Mouse (Mus musculus) frontal cortex, adult (tissue): Measurements from ENCODE around the gene Cdh8.

ENCODE experiments used
- ATAC-seq: cut with Nextera tagmentation; 2 replicates; pipeline ENCODE4 v1.9.2; 2017; ENCODE audit warnings: mild to moderate bottlenecking, moderate library complexity, mixed read lengths; ENCODE audit not compliant: low TSS enrichment

The Cdh8 gene

DNA sequence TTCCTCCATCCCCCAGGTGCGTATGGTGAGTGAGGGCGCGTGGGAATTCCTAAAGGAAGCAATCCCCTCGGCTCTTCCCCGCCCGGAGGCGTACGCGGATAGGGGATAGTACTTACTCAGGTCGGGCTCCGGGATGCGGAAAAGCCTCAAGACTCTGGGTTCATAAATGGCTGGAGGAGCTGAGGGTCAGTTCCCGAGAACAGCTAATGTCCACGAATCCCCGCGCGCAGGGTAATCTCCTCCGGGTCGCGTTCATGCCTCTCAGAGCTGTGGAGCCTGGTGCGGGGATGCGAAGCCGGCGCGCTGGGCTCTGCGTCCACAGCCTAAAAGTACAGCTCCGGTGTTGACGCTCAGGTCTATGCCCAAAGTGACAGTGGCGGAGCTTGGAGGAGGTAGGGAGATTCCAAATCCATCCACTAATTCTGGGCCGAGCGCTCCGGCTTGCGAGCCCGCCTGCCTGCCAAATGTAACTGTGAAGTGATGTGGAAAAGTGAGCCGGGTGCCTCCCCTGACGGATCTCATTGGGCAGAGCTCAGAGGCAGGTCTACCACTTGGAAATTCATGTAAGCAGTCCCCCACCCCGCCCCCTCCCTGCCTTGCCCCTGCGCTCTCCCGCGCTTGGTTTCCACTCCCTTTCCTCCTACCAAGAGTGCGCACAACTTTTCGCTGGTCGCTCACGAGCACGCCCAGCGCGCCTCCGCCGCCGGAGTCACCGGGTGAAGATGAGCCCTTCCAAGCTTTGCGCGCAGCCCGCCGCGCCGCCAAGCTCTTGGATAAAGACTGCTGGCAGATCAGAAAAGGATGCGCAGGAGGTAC lies at the start of gene Cdh8:
Cdh8 (minus strand) TSS at position 506 of the 816 bp plus-strand sequence.
- peak; percentile 63 for ATAC-seq

GRCm38 (mm10) chr8:99446506-99446905 lies 30.2 kb upstream of the Cdh8 start:
- ATAC-seq = no peak

- ATAC-seq = no peak
Observed at GRCm38 (mm10) chr8:99425901-99426300, 9.6 kb upstream of the Cdh8 start.

DNA sequence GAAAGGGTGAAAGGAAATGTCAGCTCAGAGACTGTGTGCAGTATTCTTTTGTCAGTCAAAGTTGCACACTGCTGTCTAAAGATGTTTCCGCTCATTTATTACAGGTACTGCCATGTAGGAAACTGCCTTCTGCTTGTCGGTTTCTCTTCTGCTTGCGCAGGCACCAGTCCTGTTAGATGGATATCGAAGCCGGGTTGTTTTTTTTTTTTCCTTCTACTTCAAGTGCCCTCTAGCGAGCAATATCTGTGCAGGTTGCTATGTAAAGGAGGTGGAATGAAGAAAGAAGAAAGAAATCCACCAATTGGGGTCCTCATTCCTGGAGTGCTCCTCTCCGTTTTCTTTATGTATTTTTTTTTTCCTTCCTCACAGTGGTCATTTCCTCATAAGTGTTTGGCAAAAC lies 5.2 kb upstream of the Cdh8 start:
- peak; percentile 93 for ATAC-seq

DNA sequence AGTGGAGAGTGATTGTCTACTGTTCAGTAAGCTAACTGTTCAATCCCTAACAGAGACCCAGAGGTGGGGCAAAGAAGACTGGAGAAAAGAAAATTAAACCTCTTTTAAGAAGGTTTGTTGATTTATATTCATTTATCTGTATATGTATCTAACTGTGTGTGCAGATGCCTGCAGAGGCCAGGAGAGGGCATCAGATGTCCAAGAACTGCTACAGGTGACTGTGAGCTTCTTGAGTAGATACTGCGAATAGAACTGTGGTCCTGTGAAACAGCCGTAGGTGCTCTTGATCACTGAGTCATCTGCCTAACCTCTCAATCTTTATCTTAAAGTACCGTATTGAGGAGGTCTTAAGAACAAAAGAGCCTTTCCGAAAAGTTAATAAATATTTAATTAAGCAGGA lies 3.5 kb upstream of the Cdh8 start:
- ATAC-seq = no peak

- no peak for ATAC-seq
Observed at GRCm38 (mm10) chr8:99417456-99417855, 1.2 kb upstream of the Cdh8 start.

- ATAC-seq = peak; percentile 43
Observed at GRCm38 (mm10) chr8:99415076-99415965, 950 bp downstream of the Cdh8 start.

DNA sequence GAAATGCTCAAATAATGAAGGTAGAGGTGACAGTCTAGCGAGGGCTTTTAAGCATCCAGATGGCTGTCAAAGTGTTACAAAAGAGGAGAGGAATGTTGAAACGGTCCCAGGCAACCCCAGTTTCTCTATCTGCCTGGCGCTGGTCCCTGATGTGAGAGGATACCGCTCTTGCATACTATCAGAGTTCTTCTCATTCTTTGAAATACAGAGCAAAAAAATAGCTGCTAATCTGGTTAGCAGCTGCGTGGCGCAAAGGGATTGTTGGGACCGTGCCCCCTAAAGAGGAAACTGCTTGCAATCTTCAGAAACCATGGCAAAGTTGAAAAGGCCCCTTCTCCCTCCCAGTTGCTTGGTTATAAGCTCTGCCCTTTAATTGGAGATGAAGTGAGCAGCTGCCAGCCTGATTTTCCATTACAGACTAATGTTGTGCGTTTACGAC lies 1.8 kb downstream of the Cdh8 start:
- ATAC-seq = peak; percentile 20

DNA sequence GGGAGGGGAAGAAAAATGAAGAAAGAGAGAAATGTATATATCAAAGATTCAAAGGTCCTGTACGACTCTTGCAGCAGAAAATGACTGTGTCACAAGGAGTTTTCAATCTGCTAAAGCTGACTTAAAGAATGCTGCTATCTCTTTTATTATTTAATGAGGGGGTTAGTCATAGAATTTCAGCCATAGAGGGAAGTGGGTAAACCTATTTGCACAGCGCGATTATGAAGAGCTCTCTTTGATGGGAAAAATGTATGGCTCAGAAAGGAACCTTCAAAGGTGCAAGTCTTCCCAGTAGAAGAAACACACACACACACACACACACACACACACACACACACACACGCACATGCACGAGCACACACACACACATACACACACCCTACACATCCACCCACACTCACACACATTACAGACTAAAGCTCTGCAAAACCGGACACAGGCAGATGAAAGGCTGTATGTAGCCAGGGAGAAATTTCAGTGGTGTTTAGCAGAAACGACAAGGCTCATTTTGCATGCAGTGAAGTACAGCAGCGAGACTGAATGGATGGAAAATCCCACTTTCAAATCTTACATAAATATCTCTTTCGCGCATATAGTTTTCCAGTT lies 2.3 kb downstream of the Cdh8 start:
- ATAC-seq = peak; percentile 25

DNA sequence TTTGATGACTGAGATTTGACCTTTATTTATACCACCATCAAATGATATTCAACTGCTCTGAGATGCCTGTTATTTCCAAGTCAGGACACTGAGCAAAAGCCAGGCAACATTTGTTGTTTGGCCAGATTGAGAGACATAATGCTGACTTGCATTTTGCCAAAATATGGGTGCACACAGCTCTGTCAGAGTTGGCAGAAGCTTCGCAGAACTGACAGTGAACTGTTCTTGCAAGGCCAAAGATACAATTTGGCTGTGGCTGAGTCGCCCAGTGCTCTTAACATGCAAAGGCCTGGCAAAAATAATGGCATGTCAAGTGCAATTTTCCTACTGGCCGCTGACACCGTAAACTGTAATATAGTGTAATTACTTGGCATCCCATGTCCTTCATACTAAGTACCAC lies 22.4 kb downstream of the Cdh8 start:
- ATAC-seq = no peak; the same call in 1 of the 2 replicates

GRCm38 (mm10) chr8:99370104-99370503 lies 46.2 kb downstream of the Cdh8 start:
- ATAC-seq = peak; percentile 97

- ATAC-seq = no peak
Observed at GRCm38 (mm10) chr8:99369166-99369565, 47.1 kb downstream of the Cdh8 start.

- ATAC-seq = no peak
Observed at GRCm38 (mm10) chr8:99368449-99368848, 47.8 kb downstream of the Cdh8 start.

DNA sequence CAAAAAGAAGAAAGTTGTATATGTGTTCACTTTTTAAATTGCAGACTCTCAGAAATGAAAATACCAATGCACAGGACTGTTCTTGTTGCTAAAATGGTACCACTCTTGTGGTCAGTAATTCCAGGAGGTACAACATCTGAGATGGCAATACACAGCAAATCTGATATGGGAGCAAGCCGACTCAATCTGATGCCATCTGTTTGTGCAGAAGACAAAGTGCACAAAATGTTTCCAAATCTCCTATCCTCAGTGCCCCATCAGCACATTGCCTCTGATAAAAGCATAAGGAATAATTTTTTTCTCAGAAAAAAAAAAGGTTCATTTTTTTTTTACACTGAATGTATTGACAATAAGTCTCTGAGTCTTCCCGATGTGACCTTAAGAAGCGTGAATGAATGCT lies 62.3 kb downstream of the Cdh8 start:
- no peak for ATAC-seq

- no peak for ATAC-seq
Observed at GRCm38 (mm10) chr8:99353221-99353620, 63.0 kb downstream of the Cdh8 start.

DNA sequence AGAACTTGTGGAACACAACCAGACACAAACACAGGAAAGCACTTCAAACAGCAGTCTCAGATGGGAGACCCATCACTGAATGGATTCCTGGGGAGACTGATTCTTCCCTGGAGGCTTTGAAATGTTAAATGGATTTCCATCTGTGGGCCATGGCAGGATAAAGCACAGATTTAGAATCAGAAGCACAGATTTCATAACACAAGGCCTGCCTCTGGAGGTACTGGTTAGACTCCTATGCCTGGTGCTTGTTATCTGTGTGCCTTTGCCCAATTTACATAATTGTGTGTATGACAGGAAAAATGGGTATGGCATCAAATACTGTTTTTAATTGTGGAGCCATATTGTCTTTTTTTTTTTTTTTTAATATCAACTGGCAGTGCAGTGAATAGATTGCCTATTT lies 66.8 kb downstream of the Cdh8 start:
- ATAC-seq = no peak

DNA sequence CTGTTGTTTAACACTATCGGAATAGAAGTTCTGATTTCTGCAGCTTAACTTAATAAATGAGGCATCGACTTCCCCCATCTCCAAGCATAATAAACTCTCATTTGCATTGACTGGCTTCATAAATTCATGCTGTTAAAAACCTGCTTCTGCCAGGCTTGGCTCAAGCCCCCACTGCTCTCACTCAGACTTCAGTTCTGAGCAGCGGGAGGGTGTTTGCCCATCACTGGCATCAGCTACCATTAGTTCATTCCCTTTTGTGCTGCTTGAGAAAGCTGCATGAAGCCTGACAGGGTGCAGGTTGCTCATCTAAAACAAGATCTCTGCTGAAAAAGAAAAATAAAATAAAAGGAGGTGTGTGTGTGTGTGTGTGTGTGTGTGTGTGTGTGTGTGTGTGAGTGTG lies 67.7 kb downstream of the Cdh8 start:
- ATAC-seq = no peak

DNA sequence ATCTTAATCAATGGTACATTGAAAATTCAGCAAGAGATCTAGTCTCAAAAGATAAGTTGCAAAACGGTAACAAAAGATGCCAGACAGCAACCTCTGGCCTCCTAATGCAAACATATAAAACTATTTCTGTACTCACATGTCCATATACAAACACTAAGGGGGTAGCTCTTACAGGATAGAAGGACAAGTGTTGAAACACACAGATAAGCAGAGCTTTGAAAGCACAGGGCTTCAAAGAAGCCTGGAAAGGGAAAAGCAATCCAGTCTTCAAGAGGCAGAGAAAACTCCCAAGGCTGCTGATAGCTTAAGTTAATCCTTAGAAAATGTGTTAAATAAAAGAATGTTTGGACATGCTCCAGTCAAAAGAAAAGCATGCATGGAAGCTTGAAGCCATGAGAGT lies 77.0 kb downstream of the Cdh8 start:
- no peak for ATAC-seq

GRCm38 (mm10) chr8:99327559-99327958 lies 88.7 kb downstream of the Cdh8 start:
- peak; percentile 93 for ATAC-seq

DNA sequence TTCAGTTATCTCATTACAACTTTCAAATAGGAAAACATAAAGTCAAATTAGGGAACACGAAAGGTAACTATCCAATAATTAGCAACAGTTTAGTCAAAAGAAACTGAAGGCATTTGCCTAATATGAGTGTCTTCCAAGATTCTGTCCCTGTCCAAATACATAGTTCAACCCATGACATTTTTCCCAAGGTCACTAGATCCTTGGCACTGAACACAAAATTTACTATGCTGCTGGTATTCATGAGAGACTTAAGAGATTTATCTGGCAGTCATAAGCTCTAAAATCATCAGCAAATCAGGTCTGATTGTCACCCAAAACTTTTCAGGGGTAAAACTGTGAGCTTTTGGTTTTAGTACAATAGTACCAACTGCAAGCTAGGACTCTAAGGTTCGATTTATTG lies 101.7 kb downstream of the Cdh8 start:
- no peak for ATAC-seq

- no peak for ATAC-seq
Observed at GRCm38 (mm10) chr8:99304184-99304583, 112.1 kb downstream of the Cdh8 start.

GRCm38 (mm10) chr8:99290201-99290600 lies 126.1 kb downstream of the Cdh8 start:
- ATAC-seq = no peak
